Mouse (Mus musculus): Measurements from ENCODE around the gene Cmtm4. TPM values are rescaled to one million over a fixed set of nuclear protein-coding genes. Genes with fewer than 3 reads are reported as not detected.

Gene Cmtm4
- total and polyA plus RNA-seq, 2 experiments, result 9.8 to 10.0 TPM

DNA sequence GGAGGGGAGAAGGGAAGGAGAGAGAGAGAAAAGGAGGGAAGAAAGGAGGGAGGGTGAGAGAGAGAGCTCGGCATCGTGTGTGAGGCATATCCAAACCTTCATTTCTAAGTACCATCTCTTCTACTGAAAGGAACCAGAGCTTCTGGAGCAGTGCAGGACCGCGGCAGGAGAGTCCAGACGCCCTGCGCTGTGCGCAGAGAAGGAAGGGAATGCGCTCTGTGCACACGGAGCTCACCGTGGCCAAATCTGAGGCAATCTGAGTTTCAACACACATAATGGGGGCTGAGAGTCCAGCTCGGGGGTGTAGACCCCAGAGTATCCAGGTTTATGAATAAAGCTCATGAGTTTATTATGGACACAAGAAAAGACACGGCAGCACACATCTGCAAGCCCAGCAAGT lies 26.0 kb downstream of the Cmtm4 start:
- WGBS, result 85% methylated on average over 12 of the region's 12 CpGs
- DNase-seq (ENCODE audit: extremely low read depth, low read depth, low spot score), result no peak
- Histone ChIP-seq H3K27me3 (ENCODE audit: control insufficient read depth, insufficient read depth, low read length) (no peaks in the 10 kb centered on the region), H3K9ac (ENCODE audit: low read depth, low read length) (no peak overlapping the region), H3K36me3 (ENCODE audit: control insufficient read depth, insufficient read depth, low read length) (no peaks in the 10 kb centered on the region), H3K27ac (replicated peaks; ENCODE audit: insufficient read depth, low read depth, low read length) (no peak overlapping the region), H3K4me3 (ENCODE audit: insufficient read depth, low read depth, low read length) (no peak overlapping the region), H3K79me2 (ENCODE audit: control insufficient read depth, insufficient read depth, low read length) (peaks cover 39% of the 10 kb centered on the region), H3K4me1 (ENCODE audit: control insufficient read depth, insufficient read depth, low read length) (peaks cover 18% of the 10 kb centered on the region)
- TF ChIP-seq CTCF (IDR thresholded peaks at IDR 0.05; ENCODE audit: low read depth, low read length) (no peak), POLR2A (IDR thresholded peaks at IDR 0.05; ENCODE audit: extremely low read depth, insufficient read depth, low read length) (no peak)

DNA sequence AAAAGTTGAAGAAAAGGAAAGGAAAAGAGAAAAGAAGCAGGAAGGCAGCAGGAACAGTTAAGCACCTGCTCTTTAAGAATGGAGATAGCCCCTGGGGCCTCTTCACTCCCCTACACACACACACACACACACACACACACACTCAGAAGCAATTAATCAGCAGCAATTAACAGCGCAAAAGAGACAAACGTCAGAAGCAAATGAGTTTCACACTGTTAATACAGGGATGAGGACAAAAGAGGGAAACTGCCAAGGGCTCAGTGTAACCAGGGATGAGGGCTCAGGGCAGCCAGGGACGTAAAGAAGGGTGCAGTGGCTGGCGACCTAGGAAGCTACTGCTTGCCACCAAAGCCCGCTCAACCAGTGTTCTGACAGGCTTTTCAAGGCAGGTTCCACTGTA lies 28.2 kb downstream of the Cmtm4 start:
- Histone ChIP-seq H3K36me3 (ENCODE audit: control insufficient read depth, insufficient read depth, low read length) (no peaks in the 10 kb centered on the region), H3K9ac (ENCODE audit: low read depth, low read length) (no peak overlapping the region), H3K79me2 (ENCODE audit: control insufficient read depth, insufficient read depth, low read length) (peaks cover 50% of the 10 kb centered on the region), H3K27me3 (ENCODE audit: control insufficient read depth, insufficient read depth, low read length) (no peaks in the 10 kb centered on the region), H3K27ac (replicated peaks; ENCODE audit: insufficient read depth, low read depth, low read length) (no peak overlapping the region), H3K4me3 (ENCODE audit: insufficient read depth, low read depth, low read length) (no peak overlapping the region), H3K4me1 (ENCODE audit: control insufficient read depth, insufficient read depth, low read length) (peaks cover 9% of the 10 kb centered on the region)
- WGBS, result 92% methylated on average over 5 of the region's 5 CpGs
- no peak for DNase-seq (ENCODE audit: extremely low read depth, low read depth, low spot score)
- TF ChIP-seq CTCF (IDR thresholded peaks at IDR 0.05; ENCODE audit: low read depth, low read length), result no peak
- no peak for TF ChIP-seq POLR2A (IDR thresholded peaks at IDR 0.05; ENCODE audit: extremely low read depth, insufficient read depth, low read length)

DNA sequence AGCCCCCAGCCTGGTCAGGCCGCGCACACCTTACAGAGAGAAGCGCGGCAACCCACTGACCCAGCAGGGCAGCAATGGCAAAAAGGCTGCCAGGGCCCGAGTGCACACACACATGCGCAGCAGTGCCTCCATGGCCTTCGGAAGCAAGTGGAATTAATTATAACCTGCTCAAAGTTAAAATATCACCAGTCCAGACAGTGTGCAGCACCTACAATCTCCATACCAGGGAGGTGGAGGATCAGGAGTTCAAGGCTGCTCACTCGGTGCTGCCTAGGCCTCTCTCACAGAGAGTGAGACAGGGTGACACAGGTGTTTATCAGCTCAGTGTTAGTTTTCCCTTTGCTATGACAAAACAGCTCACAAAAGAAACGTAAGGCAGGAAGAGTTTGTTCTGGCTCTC lies 29.9 kb downstream of the Cmtm4 start:
- no peak for TF ChIP-seq CTCF (IDR thresholded peaks at IDR 0.05; ENCODE audit: low read depth, low read length)
- TF ChIP-seq POLR2A (IDR thresholded peaks at IDR 0.05; ENCODE audit: extremely low read depth, insufficient read depth, low read length), result no peak
- no peak overlapping the region for H3K9ac ChIP-seq (ENCODE audit: low read depth, low read length)
- peaks cover 4% of the 10 kb centered on the region for H3K4me1 ChIP-seq (ENCODE audit: control insufficient read depth, insufficient read depth, low read length)
- peaks cover 43% of the 10 kb centered on the region for H3K79me2 ChIP-seq (ENCODE audit: control insufficient read depth, insufficient read depth, low read length)
- WGBS, result 80% methylated on average over 9 of the region's 9 CpGs
- no peak overlapping the region for H3K4me3 ChIP-seq (ENCODE audit: insufficient read depth, low read depth, low read length)
- H3K36me3 ChIP-seq (ENCODE audit: control insufficient read depth, insufficient read depth, low read length), result no peaks in the 10 kb centered on the region
- no peak overlapping the region for H3K27ac ChIP-seq (replicated peaks; ENCODE audit: insufficient read depth, low read depth, low read length)
- no peaks in the 10 kb centered on the region for H3K27me3 ChIP-seq (ENCODE audit: control insufficient read depth, insufficient read depth, low read length)
- no peak for DNase-seq (ENCODE audit: extremely low read depth, low read depth, low spot score)

DNA sequence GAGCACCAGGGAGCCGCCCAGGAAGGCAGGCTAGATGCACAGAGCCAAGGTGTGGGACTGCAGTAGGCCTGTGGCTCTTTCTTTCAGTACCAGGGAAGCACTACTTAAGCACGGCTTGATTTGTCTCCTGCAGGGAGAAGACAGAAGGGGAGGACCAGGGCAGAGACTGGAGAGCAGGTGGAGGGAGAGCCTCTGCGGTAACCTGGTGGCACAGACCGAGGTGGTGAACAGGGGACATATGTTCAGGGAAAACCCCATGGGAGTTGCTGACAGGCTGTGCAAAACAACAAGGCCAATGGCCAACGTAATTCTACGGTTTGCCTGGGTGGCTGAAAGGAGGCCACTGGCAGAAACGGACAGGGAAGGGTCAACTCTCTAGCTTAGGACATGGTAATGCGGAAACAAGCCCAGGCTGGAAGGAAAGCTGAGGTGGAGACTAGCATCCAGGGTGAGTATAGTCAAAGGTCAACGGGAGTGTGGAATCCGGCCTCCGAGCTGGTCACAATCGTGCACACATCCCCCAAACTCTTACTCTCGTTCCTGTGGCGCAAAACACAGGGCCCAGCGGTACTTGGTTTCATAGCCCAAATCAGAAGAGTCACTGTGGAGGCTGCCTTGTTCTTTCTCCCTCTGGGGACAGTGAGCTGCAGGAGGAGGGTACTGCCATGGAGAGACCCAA lies 35.7 kb downstream of the Cmtm4 start:
- H3K27me3 ChIP-seq (ENCODE audit: control insufficient read depth, insufficient read depth, low read length), result no peaks in the 10 kb centered on the region
- peak; percentile 51 for DNase-seq (ENCODE audit: extremely low read depth, low read depth, low spot score)
- H3K27ac ChIP-seq (replicated peaks; ENCODE audit: insufficient read depth, low read depth, low read length), result no peak overlapping the region
- peaks cover 16% of the 10 kb centered on the region for H3K79me2 ChIP-seq (ENCODE audit: control insufficient read depth, insufficient read depth, low read length)
- H3K36me3 ChIP-seq (ENCODE audit: control insufficient read depth, insufficient read depth, low read length), result no peaks in the 10 kb centered on the region
- peaks cover 10% of the 10 kb centered on the region for H3K4me1 ChIP-seq (ENCODE audit: control insufficient read depth, insufficient read depth, low read length)
- no peak for TF ChIP-seq CTCF (IDR thresholded peaks at IDR 0.05; ENCODE audit: low read depth, low read length)
- no peak for TF ChIP-seq POLR2A (IDR thresholded peaks at IDR 0.05; ENCODE audit: extremely low read depth, insufficient read depth, low read length)
- H3K9ac ChIP-seq (ENCODE audit: low read depth, low read length), result no peak overlapping the region
- no peak overlapping the region for H3K4me3 ChIP-seq (ENCODE audit: insufficient read depth, low read depth, low read length)
- 46% methylated on average over 15 of the region's 15 CpGs for WGBS

DNA sequence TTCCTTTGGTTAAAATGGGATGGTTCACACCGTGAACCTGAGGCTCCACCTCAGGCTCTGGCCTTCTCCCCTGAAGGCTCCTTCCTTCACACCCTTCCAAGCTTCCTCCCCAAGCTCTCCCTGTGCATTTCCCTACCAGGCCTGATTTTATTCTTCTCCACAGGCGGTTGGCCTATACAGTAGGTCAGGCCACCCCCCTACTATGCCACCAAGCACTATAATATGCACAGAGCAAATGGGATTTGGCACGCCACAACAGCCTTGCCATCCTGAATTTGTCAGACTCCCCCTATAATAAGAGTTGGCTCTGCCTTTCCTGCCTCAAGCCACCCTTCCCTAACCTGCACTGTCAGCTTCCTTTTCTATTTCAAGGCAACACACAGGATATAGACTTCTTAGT lies 37.0 kb downstream of the Cmtm4 start:
- DNase-seq (ENCODE audit: extremely low read depth, low read depth, low spot score), result no peak
- Histone ChIP-seq H3K9ac (ENCODE audit: low read depth, low read length) (no peak overlapping the region), H3K79me2 (ENCODE audit: control insufficient read depth, insufficient read depth, low read length) (peaks cover 13% of the 10 kb centered on the region), H3K36me3 (ENCODE audit: control insufficient read depth, insufficient read depth, low read length) (no peaks in the 10 kb centered on the region; the same call in 1 of the 2 replicates), H3K4me1 (ENCODE audit: control insufficient read depth, insufficient read depth, low read length) (peaks cover 9% of the 10 kb centered on the region), H3K27ac (replicated peaks; ENCODE audit: insufficient read depth, low read depth, low read length) (no peak overlapping the region), H3K4me3 (ENCODE audit: insufficient read depth, low read depth, low read length) (no peak overlapping the region), H3K27me3 (ENCODE audit: control insufficient read depth, insufficient read depth, low read length) (no peaks in the 10 kb centered on the region)
- WGBS, result 87% methylated on average over 3 of the region's 3 CpGs
- TF ChIP-seq CTCF (IDR thresholded peaks at IDR 0.05; ENCODE audit: low read depth, low read length) (no peak), POLR2A (IDR thresholded peaks at IDR 0.05; ENCODE audit: extremely low read depth, insufficient read depth, low read length) (no peak)

DNA sequence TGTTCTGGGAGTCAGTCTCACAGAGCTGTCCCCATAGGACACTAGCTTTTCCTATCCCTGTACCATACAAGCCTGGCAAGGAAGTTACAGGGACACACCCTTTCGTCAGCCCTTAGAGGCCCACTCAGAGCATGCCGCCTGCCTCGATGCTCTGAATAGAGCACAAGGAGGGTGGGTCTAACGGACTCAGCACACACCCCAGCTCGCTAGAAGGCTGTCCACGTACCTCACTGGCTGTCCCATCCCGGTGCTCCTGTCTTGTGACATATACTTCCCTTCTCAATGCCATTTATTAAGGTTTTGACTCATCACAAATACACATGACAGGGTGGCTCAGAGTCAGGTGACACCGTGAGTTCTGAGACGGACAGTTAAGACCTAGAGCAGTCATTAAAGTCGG lies 41.1 kb downstream of the Cmtm4 start:
- H3K79me2 ChIP-seq (ENCODE audit: control insufficient read depth, insufficient read depth, low read length), result peaks cover under 1% of the 10 kb centered on the region; the same call in 1 of the 2 replicates
- no peak overlapping the region for H3K27ac ChIP-seq (replicated peaks; ENCODE audit: insufficient read depth, low read depth, low read length)
- H3K4me3 ChIP-seq (ENCODE audit: insufficient read depth, low read depth, low read length), result no peak overlapping the region
- DNase-seq (ENCODE audit: extremely low read depth, low read depth, low spot score), result no peak
- H3K27me3 ChIP-seq (ENCODE audit: control insufficient read depth, insufficient read depth, low read length), result no peaks in the 10 kb centered on the region
- no peaks in the 10 kb centered on the region; the same call in 1 of the 2 replicates for H3K36me3 ChIP-seq (ENCODE audit: control insufficient read depth, insufficient read depth, low read length)
- TF ChIP-seq POLR2A (IDR thresholded peaks at IDR 0.05; ENCODE audit: extremely low read depth, insufficient read depth, low read length), result no peak
- no peak for TF ChIP-seq CTCF (IDR thresholded peaks at IDR 0.05; ENCODE audit: low read depth, low read length)
- no peak overlapping the region for H3K9ac ChIP-seq (ENCODE audit: low read depth, low read length)
- H3K4me1 ChIP-seq (ENCODE audit: control insufficient read depth, insufficient read depth, low read length), result peaks cover under 1% of the 10 kb centered on the region; the same call in 1 of the 2 replicates
- WGBS, result 92% methylated on average over 10 of the region's 10 CpGs
